Mouse (Mus musculus) urinary bladder, postnatal 14 days (tissue): ENCODE measurements around the gene Gm13691.
"Not testable (repeated sequence)": the region's sequence is repeated elsewhere in the genome, so short reads cannot be mapped to it uniquely, and the experiment has no call there.

ENCODE experiments used
- DNase-seq: peaks from one replicate; pipeline ENCODE4 v3.0.0; 2021; ENCODE audit warnings: low spot score

Gm13691 gene

DNA sequence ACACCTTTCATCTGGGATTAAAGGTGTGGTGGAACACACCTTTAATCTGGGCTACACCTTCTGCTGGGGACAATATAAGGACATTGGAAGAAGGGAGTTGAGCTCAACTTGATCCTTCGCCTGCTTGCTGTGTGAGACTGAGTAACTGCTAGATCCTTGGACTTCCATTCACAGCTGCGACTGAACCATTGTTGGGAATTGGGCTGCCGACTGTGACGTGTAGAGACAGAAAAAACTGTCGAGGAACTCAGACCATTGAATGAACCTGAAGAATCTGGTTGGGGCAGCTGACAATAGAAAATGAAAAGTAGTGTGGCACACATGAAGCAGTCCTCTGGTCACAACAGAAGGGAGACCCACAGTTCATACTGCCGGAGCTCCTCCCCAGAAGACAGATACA lies at the start of gene Gm13691:
TSS of gene Gm13691 (plus strand) at position 301 of the 400 bp plus-strand sequence.
- not testable (repeated sequence) for DNase-seq

DNA sequence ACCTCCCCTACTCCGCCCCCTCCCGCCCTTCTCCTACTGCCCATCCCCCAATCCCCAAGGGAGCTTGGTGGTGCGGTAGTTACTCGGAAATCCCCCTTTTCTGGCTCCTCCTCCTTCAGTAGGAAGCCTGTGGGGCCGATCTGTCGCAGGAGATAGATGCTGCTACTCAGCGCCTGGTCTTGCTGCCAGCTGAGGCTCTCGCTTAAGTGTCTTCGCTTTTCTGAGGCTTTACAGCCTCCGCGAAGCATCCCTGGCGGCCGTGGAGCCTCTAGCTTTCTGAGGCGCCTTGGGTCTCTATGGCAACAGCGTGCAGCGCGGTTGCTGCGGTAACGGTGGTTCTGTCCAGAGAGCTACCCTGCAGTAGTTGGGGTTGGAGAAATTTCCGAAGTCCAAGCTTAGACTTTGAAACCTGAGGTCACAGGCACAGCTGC lies 49.4 kb upstream of the Gm13691 start, which contains the start of gene Zswim2:
TSS of gene Zswim2 (minus strand) at position 298 of the 431 bp plus-strand sequence.
- peak; percentile 6 for DNase-seq

DNA sequence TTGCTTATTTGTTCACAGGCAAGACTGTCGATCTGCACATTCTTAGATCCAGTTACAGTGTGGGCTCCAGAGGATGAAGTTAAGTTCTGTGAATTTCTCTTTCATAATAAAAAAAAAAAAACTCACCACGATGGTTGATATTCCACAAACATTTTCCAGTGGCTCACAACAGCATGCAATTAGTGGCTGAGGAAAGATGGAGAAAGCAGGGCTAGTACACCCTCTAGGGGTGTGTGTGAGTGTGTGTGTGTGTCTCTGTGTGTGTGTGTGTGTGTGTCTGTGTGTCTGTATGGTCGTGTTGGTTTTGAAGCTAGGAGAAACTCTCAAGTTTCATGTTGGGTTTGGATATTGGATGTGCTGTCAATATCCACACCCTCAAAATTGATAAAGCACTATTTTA lies 49.0 kb upstream of the Gm13691 start:
- DNase-seq: no peak

DNA sequence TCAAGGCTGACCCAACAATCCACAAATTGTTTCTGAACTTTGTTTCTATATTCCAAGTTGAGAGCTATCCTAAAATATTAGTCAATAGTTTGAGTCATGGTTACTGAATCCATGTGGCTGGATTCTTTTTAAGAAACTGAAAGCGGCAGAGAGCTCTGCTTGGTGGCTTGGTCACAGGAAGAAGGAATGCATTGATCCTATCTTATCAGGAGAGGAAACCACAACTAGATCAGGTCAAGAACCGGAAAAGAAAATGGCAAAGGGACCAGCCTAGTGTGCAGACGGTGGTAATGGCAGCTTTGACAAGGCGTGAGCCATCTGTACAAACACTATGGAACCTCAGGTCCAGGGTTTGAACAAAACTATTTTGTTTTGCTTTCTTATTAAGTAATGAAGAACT lies 48.6 kb upstream of the Gm13691 start:
- no peak for DNase-seq

DNA sequence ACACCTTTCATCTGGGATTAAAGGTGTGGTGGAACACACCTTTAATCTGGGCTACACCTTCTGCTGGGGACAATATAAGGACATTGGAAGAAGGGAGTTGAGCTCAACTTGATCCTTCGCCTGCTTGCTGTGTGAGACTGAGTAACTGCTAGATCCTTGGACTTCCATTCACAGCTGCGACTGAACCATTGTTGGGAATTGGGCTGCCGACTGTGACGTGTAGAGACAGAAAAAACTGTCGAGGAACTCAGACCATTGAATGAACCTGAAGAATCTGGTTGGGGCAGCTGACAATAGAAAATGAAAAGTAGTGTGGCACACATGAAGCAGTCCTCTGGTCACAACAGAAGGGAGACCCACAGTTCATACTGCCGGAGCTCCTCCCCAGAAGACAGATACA lies 35.0 kb upstream of the Gm13691 start, which contains the start of gene Gm13698:
TSS of gene Gm13698 (plus strand) at position 301 of the 400 bp plus-strand sequence.
- DNase-seq: not testable (repeated sequence)

DNA sequence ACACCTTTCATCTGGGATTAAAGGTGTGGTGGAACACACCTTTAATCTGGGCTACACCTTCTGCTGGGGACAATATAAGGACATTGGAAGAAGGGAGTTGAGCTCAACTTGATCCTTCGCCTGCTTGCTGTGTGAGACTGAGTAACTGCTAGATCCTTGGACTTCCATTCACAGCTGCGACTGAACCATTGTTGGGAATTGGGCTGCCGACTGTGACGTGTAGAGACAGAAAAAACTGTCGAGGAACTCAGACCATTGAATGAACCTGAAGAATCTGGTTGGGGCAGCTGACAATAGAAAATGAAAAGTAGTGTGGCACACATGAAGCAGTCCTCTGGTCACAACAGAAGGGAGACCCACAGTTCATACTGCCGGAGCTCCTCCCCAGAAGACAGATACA lies 29.1 kb upstream of the Gm13691 start, which contains the start of gene Gm13693:
TSS of gene Gm13693 (plus strand) at position 301 of the 400 bp plus-strand sequence.
- DNase-seq: not testable (repeated sequence)

DNA sequence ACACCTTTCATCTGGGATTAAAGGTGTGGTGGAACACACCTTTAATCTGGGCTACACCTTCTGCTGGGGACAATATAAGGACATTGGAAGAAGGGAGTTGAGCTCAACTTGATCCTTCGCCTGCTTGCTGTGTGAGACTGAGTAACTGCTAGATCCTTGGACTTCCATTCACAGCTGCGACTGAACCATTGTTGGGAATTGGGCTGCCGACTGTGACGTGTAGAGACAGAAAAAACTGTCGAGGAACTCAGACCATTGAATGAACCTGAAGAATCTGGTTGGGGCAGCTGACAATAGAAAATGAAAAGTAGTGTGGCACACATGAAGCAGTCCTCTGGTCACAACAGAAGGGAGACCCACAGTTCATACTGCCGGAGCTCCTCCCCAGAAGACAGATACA lies 23.3 kb upstream of the Gm13691 start, which contains the start of gene Gm13695:
TSS of gene Gm13695 (plus strand) at position 301 of the 400 bp plus-strand sequence.
- not testable (repeated sequence) for DNase-seq

DNA sequence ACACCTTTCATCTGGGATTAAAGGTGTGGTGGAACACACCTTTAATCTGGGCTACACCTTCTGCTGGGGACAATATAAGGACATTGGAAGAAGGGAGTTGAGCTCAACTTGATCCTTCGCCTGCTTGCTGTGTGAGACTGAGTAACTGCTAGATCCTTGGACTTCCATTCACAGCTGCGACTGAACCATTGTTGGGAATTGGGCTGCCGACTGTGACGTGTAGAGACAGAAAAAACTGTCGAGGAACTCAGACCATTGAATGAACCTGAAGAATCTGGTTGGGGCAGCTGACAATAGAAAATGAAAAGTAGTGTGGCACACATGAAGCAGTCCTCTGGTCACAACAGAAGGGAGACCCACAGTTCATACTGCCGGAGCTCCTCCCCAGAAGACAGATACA lies 17.5 kb upstream of the Gm13691 start, which contains the start of gene Gm13696:
TSS of gene Gm13696 (plus strand) at position 301 of the 400 bp plus-strand sequence.
- not testable (repeated sequence) for DNase-seq

DNA sequence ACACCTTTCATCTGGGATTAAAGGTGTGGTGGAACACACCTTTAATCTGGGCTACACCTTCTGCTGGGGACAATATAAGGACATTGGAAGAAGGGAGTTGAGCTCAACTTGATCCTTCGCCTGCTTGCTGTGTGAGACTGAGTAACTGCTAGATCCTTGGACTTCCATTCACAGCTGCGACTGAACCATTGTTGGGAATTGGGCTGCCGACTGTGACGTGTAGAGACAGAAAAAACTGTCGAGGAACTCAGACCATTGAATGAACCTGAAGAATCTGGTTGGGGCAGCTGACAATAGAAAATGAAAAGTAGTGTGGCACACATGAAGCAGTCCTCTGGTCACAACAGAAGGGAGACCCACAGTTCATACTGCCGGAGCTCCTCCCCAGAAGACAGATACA lies 11.7 kb upstream of the Gm13691 start, which contains the start of gene Gm13694:
TSS of gene Gm13694 (plus strand) at position 301 of the 400 bp plus-strand sequence.
- not testable (repeated sequence) for DNase-seq

DNA sequence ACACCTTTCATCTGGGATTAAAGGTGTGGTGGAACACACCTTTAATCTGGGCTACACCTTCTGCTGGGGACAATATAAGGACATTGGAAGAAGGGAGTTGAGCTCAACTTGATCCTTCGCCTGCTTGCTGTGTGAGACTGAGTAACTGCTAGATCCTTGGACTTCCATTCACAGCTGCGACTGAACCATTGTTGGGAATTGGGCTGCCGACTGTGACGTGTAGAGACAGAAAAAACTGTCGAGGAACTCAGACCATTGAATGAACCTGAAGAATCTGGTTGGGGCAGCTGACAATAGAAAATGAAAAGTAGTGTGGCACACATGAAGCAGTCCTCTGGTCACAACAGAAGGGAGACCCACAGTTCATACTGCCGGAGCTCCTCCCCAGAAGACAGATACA lies 5.9 kb upstream of the Gm13691 start, which contains the start of gene Gm13697:
TSS of gene Gm13697 (plus strand) at position 301 of the 400 bp plus-strand sequence.
- not testable (repeated sequence) for DNase-seq

DNA sequence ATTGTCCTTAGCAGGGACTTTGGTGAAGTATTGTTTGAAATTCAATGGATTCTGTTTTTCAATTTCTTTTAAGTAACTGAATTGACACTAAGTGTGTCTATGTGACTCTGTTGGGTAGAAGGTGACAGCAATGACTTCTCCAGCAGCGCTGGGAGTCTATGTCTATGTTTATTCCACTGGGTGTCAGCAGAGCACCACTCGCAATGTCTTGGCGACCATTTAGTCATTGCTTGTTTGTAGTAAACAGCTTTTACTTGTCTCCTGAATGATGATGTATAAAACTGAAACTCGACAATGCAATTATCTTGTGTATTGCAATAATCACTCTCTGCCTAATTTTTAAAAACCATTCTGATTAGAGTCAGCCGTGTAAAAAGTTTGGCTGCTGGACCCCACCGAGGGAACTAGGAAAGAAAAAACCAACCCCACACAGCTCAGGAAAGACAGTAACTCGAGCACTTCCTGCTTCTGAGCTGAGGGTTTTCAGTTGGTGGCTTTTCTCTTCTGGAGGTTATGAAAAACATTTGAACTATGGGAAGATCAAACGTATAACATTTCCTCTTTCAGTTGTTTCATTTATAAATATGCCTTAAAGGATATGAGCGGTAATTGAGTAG lies 3.4 kb downstream of the Gm13691 start:
- DNase-seq: not testable (repeated sequence)

DNA sequence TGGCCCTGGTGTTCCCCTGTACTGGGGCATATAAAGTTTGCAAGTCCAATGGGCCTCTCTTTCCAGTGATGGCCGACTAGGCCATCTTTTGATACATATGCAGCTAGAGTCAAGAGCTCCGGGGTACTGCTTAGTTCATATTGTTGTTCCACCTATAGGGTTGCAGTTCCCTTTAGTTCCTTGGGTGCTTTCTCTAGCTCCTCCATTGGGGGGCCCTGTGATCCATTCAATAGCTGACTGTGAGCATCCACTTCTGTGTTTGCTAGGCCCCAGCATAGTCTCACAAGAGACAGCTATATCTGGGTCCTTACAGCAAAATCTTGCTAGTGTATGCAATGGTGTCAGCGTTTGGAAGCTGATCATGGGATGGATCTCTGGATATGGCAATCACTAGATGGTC lies 4.2 kb downstream of the Gm13691 start:
- not testable (repeated sequence) for DNase-seq

DNA sequence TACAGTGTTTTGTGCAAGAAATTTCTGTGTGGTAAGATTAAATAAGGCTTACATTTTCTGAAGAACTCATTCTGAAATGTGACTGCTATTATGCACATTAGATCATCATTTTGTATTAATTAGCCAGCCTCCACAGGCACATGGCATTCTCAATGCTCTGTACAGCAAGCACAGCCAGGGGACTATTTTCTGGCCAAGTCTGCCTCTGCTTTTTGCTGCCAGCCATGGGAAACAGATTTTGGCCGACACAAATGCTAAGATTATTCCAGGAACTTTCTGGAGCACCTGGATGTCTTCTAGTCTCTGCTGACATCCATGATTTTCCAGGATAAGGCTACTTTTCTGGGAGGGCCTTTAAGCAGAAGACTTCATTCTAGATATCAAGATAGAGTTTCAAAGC lies 18.6 kb downstream of the Gm13691 start:
- DNase-seq: no peak

DNA sequence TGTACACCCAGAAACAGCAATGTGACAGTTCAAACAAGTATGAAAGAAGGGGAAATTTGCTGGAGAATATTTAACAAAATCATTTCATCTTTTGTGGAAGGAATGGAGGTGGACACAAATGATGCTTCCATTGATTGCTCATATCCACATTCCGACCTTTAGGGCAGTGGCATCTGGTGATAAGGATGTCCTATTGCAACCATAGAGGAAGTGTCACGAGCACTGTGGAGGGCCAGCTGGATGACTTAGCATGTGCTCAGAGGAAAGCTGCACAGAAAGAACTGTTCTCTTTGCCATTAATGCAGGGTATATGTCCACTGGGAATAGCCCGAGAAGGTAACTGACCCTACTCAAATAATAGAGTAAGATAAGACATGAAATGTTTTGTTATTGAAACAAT lies 19.5 kb downstream of the Gm13691 start:
- no peak for DNase-seq

DNA sequence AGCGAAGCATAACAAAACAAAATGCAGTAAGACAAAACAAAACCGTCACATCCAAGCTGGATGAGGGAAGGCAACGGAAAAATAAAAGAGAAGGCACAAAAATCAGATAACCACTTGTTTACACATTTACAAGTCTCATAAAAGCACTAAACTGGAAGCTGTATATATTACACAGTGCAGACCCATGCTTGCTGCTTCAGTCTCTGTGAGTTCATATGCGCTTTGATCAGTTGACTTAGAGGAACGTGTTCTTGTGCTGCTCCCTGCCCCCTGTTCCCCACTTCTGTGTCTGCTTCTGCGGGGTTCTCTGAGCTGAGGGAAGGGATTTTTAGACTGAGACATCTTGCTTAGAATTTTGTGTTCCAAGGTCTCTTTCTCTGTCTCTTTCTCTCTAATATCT lies 24.2 kb downstream of the Gm13691 start:
- no peak for DNase-seq

DNA sequence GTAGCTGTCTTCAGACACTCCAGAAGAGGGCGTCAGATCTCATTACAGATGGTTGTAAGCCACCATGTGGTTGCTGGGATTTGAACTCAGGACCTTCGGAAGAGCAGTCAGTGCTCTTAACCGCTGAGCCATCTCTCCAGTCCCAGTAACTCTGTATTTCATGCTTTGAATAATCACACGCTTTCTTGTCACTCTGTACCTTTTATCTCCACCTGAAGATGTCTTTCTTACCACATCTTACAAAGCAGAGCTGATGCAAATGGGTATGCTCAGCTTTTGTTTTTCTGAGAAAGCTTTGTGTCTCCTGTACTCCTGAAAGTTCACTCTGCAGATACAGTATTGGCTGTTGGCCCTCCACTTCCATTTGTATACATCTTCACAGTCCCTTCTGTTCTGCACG lies 25.9 kb downstream of the Gm13691 start:
- not testable (repeated sequence) for DNase-seq

DNA sequence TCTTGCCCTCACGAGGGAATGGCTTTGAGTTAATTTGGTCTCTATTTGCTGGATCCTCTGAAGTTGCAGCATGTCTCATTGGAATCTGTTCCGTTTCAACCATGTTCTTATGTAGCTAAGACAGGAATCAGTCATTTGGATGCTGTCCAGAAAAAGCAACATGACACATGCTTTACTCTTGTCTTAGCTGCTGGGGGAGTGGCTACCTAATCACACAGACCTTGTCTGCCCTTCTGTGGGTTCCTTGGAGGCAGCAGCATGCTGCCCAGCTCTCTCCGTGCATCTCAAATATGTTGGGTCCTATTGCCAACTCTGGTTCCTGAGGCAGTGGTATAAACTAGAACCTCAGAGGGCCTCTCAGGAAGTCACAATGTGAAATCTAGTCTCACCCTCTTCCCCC lies 28.0 kb downstream of the Gm13691 start:
- DNase-seq: no peak

DNA sequence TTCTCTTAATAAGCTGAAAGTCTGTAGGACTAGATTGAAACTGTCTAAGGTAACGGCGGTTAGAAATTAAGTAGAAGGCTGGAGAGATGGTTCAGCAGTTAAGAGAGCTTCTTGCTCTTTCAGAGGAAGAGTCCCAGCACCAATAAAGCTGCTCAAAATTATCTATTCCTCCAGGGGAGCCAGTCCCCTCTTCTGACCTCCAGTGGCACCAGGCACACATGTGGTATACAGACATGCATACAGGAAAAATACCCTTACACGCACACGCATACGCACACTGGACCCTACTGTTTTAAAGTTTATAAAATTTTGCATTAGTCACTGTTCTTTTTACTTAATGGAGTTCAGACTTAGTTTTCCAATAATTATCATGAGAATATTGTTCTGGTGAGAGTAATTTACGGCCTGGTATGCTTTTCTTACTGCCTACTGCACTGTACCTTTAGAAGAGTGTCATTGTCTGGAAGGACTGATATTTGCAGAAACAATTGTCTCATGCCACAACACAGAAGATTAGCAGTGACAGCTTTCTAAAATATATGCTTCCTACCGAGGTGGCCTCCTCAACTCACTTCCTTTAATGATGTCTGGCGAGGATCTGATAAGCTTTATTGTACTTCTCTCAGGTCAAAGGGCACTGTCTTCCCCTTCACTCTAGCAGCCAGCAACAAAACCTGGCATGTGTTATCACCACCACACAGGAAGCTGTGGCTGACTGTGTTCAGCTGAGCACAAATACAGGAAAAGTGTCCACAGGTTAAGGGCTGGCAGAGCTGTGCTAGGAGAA lies 29.4 kb downstream of the Gm13691 start:
- no peak for DNase-seq

DNA sequence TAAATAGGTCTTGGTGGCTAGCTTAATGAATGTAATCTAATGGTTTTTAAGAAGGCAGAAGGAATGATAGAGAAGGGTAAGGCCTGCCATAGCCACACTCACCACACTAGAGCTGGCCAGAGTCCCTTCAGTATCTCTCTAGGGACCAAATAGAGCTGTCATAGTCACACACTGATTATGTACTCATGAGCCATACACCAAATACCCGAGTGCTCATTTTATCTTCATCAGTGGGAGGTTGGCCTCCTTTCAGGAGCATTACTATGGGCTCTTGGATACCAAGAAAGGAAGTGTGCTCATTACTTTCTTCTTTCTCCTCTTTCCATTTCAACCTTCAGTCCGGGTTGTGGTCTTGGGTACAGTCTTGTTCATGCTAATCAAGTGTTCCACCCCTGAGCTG lies 31.6 kb downstream of the Gm13691 start:
- DNase-seq: no peak

DNA sequence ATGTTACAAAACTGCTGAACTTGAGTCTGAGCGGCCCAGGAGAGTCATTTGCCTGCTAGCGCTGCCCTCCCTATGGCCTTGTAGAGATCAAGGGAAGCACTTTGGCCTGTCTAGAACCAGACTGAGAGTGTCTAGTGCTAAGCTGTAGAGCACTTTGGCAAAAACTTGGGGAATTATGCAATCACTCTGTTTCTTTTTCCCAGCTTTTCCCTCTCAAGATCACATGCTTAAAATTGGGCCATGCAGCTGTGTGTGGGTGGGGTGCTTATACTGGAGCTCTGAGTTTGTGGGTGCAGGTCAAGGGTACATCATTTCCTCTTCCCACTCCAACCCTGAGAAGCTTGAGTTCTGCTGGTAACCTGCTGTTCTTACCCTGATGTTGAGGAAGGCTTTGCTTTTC lies 32.6 kb downstream of the Gm13691 start:
- peak; percentile 22 for DNase-seq

DNA sequence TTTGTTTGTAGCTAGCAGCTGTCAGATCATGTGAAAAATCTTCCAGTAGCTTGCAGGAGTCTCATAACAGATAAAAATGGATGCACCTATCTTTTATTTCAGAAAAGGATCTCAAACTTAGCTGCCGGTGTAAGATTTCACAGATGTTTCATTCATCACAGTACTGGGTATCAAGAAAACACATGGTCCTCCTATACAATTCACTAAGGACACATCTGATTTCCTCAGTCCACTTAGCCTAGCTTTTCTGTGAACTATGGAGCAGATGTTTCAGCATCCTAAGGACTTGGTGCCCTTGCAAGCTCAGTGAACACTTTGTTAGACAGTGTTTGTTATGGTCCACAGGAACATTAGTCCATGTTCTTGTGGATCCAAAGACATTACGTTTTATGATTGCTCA lies 33.0 kb downstream of the Gm13691 start:
- DNase-seq: no peak

DNA sequence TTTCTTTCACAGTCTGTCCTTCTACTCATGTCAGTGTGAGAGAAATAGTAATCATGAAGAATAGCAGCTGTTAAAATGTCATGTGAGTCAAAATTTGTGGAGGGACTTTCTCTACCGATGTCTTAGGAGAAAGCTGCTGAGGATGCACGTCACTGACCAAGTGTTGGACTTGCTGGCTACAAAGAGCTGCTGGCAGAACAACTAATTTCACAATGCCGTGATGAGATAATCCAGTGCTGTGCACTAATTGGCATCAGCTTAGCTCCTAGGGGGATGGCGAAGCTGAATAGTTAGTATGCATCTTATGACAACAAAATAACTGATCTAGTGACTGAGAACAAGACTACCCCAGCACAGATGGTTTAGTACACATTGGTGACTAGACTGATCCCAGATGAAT lies 34.9 kb downstream of the Gm13691 start:
- DNase-seq: no peak

DNA sequence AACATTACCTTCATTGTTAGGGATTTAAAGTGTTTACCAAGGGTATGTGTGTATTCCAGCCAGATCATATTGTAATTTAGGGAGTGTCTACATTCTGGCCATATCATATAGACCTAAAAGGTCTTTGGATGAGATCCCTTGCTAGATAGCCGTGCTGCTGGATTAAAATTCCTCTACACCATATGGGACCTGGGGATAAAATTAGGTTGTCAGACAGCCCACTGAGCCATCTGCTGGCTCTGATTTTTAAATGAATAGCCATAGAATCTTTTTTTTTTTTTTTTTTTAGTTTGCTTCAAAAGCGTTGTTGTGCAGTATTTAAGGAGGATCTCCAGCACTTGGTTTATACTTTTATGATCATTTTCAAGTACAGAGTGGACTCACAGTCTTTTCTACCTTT lies 42.2 kb downstream of the Gm13691 start:
- DNase-seq: no peak
